Mouse (Mus musculus) forebrain, embryonic 16.5 days (tissue): ENCODE results near the gene Gm10271. TPM values are rescaled to one million over a fixed set of nuclear protein-coding genes. Genes with fewer than 3 reads are reported as not detected.

Experiments
- ATAC-seq: fragments of 200-750 bp; cut with Nextera tagmentation; 2 replicates; pipeline ENCODE4 v1.8.0; 2017; ENCODE audit warnings: mild to moderate bottlenecking, moderate library complexity
- H3K27ac ChIP-seq: fragments of 300-500 bp; sonication (generic); 2 replicates; pipeline ENCODE4 v1.5.1; 2014; ENCODE audit warnings: low read length, control low read depth
- H3K27me3 ChIP-seq: fragments of 300-500 bp; sonication (generic); replicated peaks from 2 replicates; pipeline ENCODE4 v1.6.1; 2014; ENCODE audit warnings: low read length; ENCODE audit not compliant: control insufficient read depth, insufficient read depth
- H3K36me3 ChIP-seq: fragments of 300-500 bp; sonication (generic); 2 replicates; pipeline ENCODE4 v1.6.1; 2014; ENCODE audit not compliant: control insufficient read depth, insufficient read depth
- H3K4me1 ChIP-seq: fragments of 300-500 bp; sonication (generic); replicated peaks from 2 replicates; pipeline ENCODE4 v1.6.1; 2014; ENCODE audit warnings: low read length; ENCODE audit not compliant: control insufficient read depth, insufficient read depth
- H3K4me2 ChIP-seq: fragments of 300-500 bp; sonication (generic); 2 replicates; pipeline ENCODE4 v1.6.1; 2014; ENCODE audit warnings: mild to moderate bottlenecking, low read length, control low read depth
- H3K4me3 ChIP-seq: fragments of 300-500 bp; sonication (generic); replicated peaks from 2 replicates; pipeline ENCODE4 v1.5.1; 2014; ENCODE audit warnings: mild to moderate bottlenecking, low read length, control low read depth
- H3K9ac ChIP-seq: fragments of 300-500 bp; sonication (generic); replicated peaks from 2 replicates; pipeline ENCODE4 v1.6.1; 2014; ENCODE audit warnings: low read depth, low read length, control low read depth
- H3K9me3 ChIP-seq: fragments of 300-500 bp; sonication (generic); 2 replicates; pipeline ENCODE4 v1.6.1; 2016; ENCODE audit warnings: low read length; ENCODE audit not compliant: control insufficient read depth
- WGBS: fragments of 180-500 bp; shearing (Covaris S2); extraction: QIAGEN DNeasy Blood & Tissue Kit; methylation state at CpG from one replicate; pipeline ENCODE4 v1.1.7; 2014; 5-methylcytosine and 5-hydroxymethylcytosine counted together
- polyA plus RNA-seq: library from polyadenylated mRNA; unstranded; fragments of >200 nt; fragmentation: Nextera tagmentation; extraction: Ambion mirVana; gene quantifications from 2 replicates; pipeline ENCODE4 v1.2.1, GENCODE M21; 2015

The Gm10271 gene
- polyA plus RNA-seq, 1 experiment from 2014 or later = not detected

DNA sequence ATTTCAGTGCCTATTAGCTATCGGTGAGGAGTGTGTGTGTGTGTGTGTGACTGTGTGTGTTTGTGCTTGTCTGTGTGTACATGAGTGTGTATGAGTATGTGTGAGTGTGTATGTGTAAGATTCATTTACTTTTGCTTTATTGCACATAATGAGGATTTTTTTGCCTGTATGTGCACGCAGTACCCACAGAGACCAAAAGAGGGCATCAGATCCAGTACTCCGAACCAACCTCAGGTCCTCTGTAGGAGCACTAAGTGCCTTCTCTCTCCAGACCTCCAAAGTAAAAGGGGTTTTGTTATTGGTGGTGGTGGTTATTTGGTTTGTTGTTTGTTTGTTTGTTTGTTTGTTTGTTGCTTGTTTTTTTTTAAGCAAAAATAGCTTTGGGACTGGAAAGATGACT, 8.5 kb upstream of the Gm10271 start:
- no peak for ATAC-seq
- H3K36me3 ChIP-seq = no peaks in the 10 kb centered on the region
- H3K4me3 ChIP-seq = no peak overlapping the region
- H3K4me2 ChIP-seq = no peak overlapping the region
- WGBS = 77% methylated on average over 3 of the region's 3 CpGs
- no peaks in the 10 kb centered on the region for H3K9me3 ChIP-seq
- H3K4me1 ChIP-seq = no peaks in the 10 kb centered on the region
- no peak overlapping the region for H3K9ac ChIP-seq
- H3K27me3 ChIP-seq = no peaks in the 10 kb centered on the region
- no peak overlapping the region for H3K27ac ChIP-seq

DNA sequence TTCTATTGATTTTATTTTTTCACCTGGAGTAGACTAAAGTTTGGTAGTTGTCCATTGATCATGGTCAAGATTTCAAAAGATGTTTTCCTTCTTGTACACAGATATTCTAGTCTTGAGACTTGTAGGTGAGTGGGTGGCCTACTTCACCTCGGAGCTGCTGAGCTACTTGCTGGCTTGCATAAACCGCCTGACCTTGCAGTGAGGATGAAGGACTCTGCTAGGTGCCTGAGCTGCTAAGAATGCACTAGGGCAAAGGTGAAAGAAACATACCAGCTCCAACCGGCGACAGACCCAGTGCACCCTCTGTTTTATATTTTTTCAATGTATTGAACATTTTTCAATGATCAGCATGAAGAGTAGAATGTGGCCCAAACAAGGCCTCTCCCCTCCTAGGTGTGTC, 7.9 kb upstream of the Gm10271 start:
- Histone ChIP-seq H3K36me3 (no peaks in the 10 kb centered on the region), H3K27me3 (no peaks in the 10 kb centered on the region), H3K9me3 (no peaks in the 10 kb centered on the region), H3K27ac (no peak overlapping the region), H3K4me1 (no peaks in the 10 kb centered on the region), H3K4me3 (no peak overlapping the region), H3K4me2 (no peak overlapping the region), H3K9ac (no peak overlapping the region)
- ATAC-seq = no peak
- 89% methylated on average over 4 of the region's 4 CpGs for WGBS

DNA sequence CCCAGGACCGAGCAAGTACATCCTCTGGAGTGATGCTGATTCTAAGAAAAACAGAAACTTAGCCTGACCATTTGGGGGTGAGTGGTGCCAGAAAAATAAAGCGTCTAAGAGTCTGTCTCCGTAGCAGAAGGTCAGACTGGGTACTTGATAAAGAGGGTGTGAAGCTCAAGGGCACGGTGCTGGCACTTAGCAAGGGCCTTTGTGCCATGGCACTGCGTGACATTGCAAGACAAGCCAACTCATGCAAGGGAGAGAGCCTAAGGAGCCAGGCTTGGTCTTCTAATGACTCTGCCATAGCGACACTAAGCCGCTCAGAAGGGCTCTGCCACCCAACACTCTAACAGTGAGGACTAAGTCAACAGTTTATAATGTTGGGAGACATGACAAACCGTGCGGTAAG, 6.4 kb upstream of the Gm10271 start:
- ATAC-seq = no peak
- Histone ChIP-seq H3K4me1 (no peaks in the 10 kb centered on the region), H3K27me3 (no peaks in the 10 kb centered on the region), H3K4me2 (no peak overlapping the region), H3K9me3 (no peaks in the 10 kb centered on the region), H3K4me3 (no peak overlapping the region), H3K9ac (no peak overlapping the region), H3K27ac (no peak overlapping the region), H3K36me3 (no peaks in the 10 kb centered on the region)
- 90% methylated on average over 9 of the region's 9 CpGs for WGBS

DNA sequence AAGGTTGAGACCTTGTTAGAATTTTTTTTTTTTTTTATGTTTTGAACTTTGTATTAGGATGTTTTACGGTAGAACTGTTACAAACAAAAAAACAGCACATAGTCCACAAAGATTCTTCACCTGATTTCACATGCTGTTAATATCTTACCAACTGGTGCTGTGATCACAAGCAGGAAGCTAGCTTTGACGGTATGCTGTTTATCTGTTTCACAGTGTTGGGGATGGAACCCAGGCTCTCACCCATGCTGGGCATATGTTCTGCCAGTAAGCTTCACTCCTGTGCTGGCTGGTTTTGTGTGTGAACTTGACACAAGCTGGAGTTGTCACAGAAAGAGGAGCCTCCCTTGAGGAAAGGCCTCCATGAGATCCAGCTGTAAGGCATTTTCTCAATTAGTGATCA, 5.4 kb upstream of the Gm10271 start:
- ATAC-seq = no peak
- Histone ChIP-seq H3K9ac (no peak overlapping the region), H3K4me3 (no peak overlapping the region), H3K27me3 (no peaks in the 10 kb centered on the region), H3K4me2 (no peak overlapping the region), H3K27ac (no peak overlapping the region), H3K4me1 (no peaks in the 10 kb centered on the region), H3K9me3 (no peaks in the 10 kb centered on the region), H3K36me3 (no peaks in the 10 kb centered on the region)
- WGBS = 87% methylated on average over 2 of the region's 2 CpGs

DNA sequence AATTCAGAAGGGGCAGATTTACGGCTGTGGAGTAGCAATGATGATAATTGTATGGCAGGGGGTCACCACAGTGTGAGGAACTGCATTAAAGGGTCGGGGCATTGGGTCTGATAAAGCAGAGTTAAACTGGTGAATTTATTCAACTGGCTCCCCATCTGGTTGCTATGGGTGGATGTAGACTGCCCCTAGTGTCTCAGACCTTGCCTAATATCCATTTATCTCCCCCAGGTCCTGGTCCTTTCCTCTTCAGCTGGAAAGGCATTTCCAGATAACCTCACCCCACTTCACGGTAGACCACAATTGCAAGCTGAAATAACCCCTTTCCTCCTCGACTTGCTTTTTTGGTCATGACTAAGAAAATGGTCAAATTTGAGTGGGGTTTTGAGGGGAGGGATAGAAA, 5.0 kb upstream of the Gm10271 start:
- no peaks in the 10 kb centered on the region for H3K27me3 ChIP-seq
- no peaks in the 10 kb centered on the region for H3K36me3 ChIP-seq
- H3K4me1 ChIP-seq = no peaks in the 10 kb centered on the region
- H3K27ac ChIP-seq = no peak overlapping the region
- H3K4me2 ChIP-seq = no peak overlapping the region
- no peaks in the 10 kb centered on the region for H3K9me3 ChIP-seq
- no peak overlapping the region for H3K4me3 ChIP-seq
- WGBS = 78% methylated on average over 4 of the region's 4 CpGs
- no peak for ATAC-seq
- no peak overlapping the region for H3K9ac ChIP-seq

DNA sequence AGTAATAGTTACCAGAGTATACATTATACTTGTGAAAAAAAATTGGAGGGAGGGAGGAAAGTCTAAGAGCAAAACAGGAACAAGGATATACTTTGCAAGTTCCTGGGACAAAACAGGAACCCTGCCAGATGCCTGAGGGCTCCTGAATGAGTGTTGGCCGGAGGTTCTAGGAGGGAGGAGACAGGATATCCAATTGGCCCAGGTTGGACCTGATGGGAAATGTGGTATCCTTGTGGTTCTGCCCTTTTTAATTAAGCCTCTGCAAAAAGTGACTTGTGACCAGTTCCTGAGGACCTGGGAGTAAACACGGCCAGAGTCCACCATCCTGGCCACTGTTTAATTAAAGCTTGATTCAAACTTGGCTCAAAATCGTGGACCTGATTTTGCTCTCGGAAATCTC, 3.7 kb downstream of the Gm10271 start:
- Histone ChIP-seq H3K36me3 (no peaks in the 10 kb centered on the region), H3K4me3 (no peak overlapping the region), H3K4me1 (no peaks in the 10 kb centered on the region), H3K9me3 (no peaks in the 10 kb centered on the region), H3K27me3 (no peaks in the 10 kb centered on the region), H3K4me2 (no peak overlapping the region), H3K9ac (no peak overlapping the region), H3K27ac (no peak overlapping the region)
- no peak for ATAC-seq
- WGBS = 88% methylated on average over 4 of the region's 4 CpGs

DNA sequence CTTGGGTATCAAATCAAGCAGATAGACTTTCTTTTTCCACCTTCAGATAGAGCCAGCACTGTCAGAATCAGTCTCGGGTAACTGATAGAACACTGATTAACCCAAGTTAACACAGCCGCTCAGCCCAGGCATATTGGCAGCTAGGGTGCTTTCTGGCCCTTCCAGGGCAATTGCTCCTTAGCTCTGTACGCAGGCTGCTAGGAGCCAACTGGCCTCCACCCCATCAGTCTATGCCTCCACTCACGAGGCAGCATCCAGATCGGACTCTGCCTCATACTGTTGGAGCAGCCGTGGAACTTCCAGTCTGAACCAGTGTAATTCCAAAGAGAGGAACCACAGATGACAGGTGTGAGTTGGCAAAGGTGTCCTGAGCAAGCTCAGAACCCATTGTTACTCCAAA, 6.3 kb downstream of the Gm10271 start:
- 78% methylated on average over 6 of the region's 6 CpGs for WGBS
- Histone ChIP-seq H3K27ac (no peak overlapping the region), H3K4me3 (no peak overlapping the region), H3K9me3 (no peaks in the 10 kb centered on the region), H3K9ac (no peak overlapping the region), H3K27me3 (no peaks in the 10 kb centered on the region), H3K36me3 (no peaks in the 10 kb centered on the region), H3K4me2 (no peak overlapping the region), H3K4me1 (no peaks in the 10 kb centered on the region)
- ATAC-seq = no peak

DNA sequence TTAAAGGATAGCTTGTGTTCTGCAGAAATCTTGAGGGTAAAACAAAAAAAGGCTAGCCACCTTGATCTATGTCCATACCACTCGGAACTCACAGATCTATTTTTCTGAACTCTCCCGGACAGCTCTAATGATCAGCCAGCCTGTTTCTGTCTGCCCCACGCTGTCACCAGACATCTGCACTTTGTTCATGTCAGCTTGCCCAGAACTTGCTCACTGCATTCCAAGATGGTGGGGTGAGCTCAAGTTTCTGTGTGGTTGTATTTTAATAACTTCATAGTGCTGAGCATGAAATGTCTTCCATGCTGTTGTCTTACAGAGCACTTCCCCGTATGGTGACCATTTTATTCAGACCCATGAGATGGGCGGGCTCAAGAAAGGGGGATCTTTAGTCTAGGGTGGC, 7.1 kb downstream of the Gm10271 start:
- H3K27ac ChIP-seq = no peak overlapping the region
- H3K4me1 ChIP-seq = no peaks in the 10 kb centered on the region
- H3K36me3 ChIP-seq = no peaks in the 10 kb centered on the region
- no peak overlapping the region for H3K4me2 ChIP-seq
- 79% methylated on average over 5 of the region's 5 CpGs for WGBS
- H3K4me3 ChIP-seq = no peak overlapping the region
- ATAC-seq = no peak
- no peaks in the 10 kb centered on the region for H3K9me3 ChIP-seq
- H3K27me3 ChIP-seq = no peaks in the 10 kb centered on the region
- H3K9ac ChIP-seq = no peak overlapping the region

DNA sequence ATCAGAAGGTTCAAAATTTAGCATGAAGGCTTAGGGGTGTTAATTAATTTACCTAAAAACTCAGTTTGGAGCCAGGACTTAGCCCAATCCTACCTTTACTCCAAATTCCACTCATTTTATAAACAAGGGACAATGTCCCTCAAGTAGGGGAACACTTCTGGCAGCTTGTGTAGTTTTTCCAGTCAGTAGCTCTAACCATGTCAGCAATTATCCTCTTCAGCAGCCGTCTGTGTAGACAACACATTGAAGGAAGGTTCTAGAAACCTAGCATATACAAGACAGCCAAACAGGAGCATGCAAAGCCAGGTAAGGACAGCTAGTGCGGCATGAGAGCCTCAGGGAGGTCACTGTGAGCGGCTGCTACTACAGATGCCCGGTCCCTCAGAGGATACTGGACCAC, 7.8 kb downstream of the Gm10271 start:
- no peak for ATAC-seq
- no peak overlapping the region for H3K9ac ChIP-seq
- no peak overlapping the region for H3K4me3 ChIP-seq
- no peaks in the 10 kb centered on the region for H3K4me1 ChIP-seq
- no peaks in the 10 kb centered on the region for H3K27me3 ChIP-seq
- no peaks in the 10 kb centered on the region for H3K36me3 ChIP-seq
- no peak overlapping the region for H3K27ac ChIP-seq
- WGBS = 91% methylated on average over 4 of the region's 4 CpGs
- no peak overlapping the region for H3K4me2 ChIP-seq
- no peaks in the 10 kb centered on the region for H3K9me3 ChIP-seq

DNA sequence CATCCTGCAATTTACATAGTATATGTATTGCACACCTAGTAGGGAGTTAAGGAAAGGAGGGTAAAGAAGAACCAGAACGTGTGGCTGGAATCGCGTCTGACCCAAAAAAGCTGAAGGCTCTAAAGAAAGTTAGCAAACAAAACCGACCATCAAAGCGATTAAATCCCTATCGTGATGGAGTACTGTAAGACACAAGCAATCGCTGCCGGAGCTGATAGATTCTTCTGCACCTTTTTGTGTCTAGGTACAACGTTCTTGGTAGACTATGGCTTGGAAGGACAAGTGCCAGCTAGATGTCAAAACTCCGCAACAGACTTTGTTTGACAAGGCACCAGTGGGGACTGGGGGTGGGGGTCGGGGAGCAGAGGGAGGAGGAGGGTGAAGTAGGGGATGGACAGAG, 8.3 kb downstream of the Gm10271 start:
- no peak overlapping the region for H3K9ac ChIP-seq
- no peaks in the 10 kb centered on the region for H3K9me3 ChIP-seq
- H3K27ac ChIP-seq = no peak overlapping the region
- H3K4me3 ChIP-seq = no peak overlapping the region
- no peak overlapping the region for H3K4me2 ChIP-seq
- H3K4me1 ChIP-seq = no peaks in the 10 kb centered on the region
- no peak for ATAC-seq
- H3K27me3 ChIP-seq = no peaks in the 10 kb centered on the region
- H3K36me3 ChIP-seq = no peaks in the 10 kb centered on the region
- WGBS = 82% methylated on average over 11 of the region's 11 CpGs
